Mouse (Mus musculus): ENCODE measurements around the gene D10Jhu81e.
"Not testable (repeated sequence)": the region's sequence is repeated elsewhere in the genome, so short reads cannot be mapped to it uniquely, and the experiment has no call there.

The D10Jhu81e gene

DNA sequence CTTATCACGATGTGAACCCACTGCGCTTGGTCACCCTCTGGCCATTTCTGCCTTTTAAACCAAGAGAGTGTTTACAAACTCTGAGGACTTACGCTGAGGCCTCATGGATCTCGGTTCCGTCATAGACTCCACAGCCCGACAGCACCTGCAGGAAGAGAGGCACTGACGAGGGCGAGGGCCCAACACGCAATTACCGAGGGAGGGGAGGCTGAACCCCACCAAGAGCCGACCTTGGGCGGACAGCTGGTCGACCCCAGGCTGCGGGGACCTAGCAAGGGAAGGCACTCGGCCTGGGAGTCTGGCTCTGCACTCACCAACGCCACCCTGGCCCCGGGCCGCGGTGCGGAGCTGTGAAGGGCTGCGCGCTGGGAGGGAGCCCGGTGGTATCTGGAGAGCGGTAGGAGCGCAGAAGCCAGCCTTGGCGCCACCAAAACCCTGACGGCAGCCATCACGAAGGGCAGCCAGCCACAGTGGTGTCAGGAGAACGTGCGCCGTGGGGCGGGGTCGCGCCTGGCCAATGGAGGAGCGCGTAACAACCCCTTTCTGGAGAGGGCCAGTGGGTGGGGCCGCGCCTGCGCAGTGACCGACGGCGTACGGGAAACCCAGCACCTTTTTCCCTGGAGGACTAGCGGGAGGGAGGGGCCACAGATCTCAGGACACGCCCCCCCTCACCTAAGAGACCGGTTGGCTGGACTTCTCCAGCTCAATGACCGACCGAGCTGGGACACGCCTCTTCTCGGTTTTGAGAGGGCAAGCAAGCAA, at the start of gene D10Jhu81e:
D10Jhu81e (minus strand) TSS at position 502 of the 762 bp plus-strand sequence.
- peak; percentile 99 for DNase-seq (ENCODE audit: low read depth, low spot score)

DNA sequence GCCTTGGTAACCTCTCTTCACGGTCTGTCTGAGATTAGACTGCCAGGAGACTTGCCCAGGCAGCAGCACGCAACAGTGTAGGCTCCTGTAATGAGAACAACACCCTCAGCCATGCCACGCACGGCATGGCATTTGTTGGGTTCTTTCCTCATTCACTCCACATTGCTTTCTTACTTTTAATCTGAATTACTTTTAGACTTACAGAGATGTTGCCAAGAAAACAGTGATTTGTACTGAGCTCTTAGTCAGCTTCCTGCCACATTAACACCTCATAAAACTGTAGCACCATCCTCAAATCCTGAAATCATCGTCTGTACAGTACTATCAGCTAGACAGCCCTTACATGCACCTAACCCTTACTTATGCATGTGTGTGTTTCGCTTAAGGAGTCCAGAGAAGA, 49.0 kb upstream of the D10Jhu81e start:
- peak; percentile 62 for DNase-seq (ENCODE audit: low read depth, low spot score)

DNA sequence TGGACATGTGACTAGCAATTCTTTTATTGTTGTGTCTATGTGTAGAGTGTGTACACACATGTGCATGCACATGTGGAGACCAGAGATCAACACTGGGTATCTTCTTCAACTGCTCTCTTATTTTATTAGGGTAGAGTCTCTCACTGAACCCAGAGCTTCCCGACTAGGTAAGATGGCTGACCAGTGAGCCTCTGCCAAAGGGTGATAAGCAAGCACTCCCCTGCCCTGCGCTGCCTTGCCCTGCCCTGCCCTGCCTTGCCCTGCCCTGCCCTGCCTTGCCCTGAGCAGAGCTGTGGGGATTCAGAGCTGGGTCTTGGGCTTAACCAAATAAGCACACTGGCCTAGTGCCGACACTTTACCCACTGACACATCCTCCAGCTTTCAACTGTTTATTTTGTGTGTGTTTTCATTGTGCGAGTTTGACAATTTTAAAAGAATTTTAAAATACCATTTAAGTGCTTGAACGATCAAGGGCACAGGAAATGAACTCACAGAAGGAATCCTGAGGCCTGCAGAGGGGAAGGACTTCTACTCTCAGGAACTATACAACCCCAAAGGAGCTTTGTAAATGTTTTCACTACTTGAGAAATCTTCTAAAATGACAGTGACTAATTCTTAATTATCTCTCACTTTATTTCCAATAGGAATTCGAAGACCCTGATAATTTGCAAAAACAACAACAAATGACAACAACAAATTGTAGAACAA, 46.9 kb upstream of the D10Jhu81e start:
- no peak for DNase-seq (ENCODE audit: low read depth, low spot score)

DNA sequence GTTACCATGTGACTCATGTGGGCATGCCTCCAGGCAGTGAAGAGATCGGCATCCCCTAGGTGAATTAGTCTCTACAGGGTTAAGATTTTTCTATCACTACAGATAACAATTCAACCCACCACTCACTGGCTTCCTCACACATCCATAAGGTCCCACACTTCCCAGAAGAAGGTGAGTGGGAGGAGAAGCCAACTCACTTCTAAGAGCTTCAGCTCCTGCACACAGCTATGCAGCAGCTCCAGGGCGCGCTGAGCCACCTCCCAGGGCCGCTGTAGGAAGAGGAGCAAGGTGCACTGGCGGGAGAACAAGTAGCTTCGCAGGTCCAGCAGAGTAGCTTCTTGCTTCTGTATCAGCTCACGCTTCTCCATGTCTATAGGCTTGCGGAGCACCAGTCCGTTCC, 44.8 kb upstream of the D10Jhu81e start:
- peak; percentile 77 for DNase-seq (ENCODE audit: low read depth, low spot score)

DNA sequence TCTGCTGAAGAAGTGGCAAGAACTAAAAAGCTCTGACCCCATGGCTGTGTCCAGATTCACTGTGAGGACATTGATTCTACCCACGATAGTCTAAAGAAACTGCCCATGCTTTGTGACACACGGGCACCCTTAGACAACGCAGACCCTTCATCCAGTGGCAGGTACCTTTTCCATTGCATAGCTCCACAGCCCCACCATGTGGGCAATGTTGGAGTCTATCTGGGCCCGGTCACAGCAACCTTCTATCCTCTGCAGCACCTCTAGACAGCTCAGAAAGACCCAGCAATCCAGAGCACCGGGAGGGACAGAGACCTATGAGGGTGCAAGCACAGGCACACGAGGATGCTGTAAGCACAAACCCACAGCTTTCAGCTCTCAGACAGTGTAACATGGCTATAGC, 41.7 kb upstream of the D10Jhu81e start:
- no peak for DNase-seq (ENCODE audit: low read depth, low spot score)

DNA sequence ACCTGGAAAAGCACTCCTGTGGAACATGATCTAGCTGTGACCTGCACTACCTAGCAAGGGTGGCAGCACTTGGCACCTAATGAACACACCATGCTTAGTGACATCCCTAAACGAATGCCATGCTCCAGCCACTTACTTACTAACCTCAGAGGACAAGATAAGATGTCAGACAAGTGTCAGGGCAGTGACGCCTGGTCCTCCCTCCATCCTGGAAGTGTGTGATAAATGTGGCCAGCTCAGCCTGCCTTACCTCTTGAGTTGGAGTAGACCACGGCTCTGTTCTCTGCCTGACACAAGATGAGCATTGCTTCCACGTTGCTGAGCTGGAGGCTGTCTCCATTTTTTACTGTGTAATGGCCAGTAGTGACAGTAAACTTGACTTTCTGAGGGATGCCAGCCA, 31.6 kb upstream of the D10Jhu81e start:
- DNase-seq (ENCODE audit: low read depth, low spot score) = no peak

DNA sequence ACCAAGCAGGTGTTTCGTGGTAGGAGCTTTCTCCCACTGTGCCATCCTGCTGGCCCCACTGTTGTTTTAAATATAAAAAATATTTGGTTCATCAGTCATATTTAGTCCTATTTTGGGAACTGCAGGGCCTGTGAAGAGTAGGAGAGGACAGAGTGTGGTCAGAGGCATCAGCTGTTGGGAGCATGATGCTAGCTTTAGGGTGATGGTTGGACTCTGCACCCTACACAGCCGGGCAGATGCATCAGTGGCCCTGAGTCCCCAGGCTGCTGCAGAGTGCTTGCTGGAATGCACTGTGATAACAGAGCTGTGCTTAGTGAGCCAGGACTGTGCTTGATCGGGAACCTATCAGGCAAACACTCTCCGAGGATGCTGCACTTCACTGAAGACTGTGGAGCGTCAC, 23.4 kb upstream of the D10Jhu81e start:
- no peak for DNase-seq (ENCODE audit: low read depth, low spot score)

DNA sequence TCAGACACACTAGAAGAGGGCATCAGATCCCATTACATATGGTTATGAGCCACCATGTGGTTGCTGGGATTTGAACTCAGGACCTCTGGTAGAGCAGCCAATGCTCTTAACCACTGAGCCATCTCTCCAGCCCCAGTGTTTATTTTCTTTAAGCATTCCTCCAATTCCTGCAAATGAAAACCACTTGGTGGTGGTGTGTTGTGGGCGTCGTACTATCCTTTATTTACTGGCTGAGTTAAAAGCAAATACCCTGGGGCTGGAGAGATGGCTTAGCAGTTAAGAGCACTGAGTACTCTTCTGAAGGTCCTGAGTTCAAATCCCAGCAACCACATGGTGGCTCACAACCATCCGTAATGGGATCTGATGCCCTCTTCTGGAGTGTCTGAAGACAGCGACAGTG, 16.5 kb upstream of the D10Jhu81e start:
- not testable (repeated sequence) for DNase-seq (ENCODE audit: low read depth, low spot score)

DNA sequence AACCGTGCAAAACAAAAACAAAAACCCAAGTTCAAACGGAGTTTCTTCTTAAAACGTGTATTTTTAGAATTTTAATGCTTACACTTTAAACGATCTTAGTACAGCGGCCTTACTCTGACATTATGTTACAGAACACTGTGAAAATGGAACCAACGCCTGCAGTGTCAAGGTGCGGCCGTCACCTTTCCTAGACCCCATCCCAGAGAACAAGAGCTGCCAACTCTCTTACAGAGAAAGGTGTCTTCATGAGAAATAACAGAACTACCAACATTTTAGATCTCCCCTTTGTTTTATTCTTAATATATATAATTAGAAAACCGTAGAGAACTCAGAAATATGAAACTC, 15.8 kb upstream of the D10Jhu81e start:
- no peak for DNase-seq (ENCODE audit: low read depth, low spot score)

DNA sequence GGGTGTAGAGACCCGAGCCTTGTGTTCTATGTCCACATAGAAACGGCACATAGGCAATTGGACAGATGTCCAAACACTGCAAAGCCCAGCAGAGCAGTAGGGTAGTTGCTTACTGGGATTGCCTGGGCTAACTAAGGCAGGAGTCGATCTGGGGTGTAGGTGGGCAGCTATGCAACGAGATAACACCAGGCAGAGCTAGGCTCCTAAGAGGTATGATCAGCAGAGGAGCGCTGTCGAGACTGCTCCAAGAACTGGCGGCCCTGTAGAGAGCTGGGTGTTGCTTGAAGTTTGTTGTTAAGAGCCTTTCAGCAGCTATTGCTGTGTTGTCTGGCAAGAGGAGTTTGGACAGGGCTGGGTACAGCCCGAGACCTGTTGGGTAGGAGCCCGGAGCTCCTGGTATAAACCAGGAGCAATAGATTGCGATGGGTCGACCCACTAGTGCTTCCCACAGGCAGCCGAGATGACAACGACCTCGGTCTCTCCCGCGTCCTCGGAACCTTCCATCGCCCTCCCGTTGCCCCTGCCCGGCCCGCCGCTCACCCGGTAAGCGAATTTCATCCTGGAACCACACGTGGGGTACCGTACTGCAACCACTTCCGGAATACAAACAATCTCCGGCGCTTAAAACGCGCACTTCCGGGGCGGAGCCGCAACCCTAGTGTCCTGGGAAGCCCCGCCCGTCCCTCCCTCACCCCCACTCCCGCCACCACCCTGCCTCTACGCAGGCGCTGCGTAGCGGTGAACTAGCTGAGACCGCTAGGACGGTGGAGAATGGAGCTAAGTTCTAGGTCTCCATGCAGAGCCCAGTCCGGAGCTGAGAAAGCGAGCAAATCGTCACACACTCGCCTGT, 15.2 kb upstream of the D10Jhu81e start, which contains the start of gene Pwp2:
Pwp2 (minus strand) TSS at position 619 of the 850 bp plus-strand sequence.
- DNase-seq (ENCODE audit: low read depth, low spot score) = peak; percentile 98

DNA sequence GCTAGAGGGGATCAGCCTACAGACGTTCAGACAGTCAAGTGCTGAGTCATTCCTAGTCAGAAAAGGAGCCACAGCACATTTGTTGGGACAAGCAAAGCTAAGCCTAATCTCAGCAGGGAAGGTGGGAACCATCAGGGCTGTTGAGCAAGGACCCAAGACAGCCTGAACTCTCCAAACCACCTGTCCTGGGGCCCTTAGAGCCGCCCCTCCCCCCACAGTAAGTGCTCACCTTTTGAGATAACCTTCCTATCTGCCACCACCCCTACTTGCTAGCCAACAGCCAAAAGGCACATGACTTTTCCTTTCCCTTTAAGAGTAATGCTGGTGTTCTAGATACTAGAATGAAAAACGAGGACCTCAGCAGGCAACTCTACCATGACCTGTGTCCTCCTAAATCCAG, 14.0 kb upstream of the D10Jhu81e start:
- DNase-seq (ENCODE audit: low read depth, low spot score) = no peak

DNA sequence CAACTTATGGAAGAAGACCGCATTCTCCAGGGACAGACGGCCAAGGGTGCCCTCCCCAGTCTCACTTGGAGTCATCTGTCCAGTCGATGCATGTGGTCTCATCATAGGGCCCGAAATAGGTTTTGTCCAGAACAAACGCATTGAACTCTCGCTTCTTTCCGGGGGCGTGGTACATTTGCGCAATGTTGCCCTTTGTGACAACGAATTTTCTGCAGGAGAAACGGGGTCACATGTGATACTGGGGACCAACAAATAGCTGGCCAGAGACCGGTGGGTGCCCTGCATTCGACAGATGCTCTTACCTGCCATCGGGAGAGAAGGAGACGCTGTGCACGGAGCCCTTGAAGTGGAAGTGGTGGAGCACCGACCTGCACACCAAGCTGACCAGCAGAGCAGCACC, 12.7 kb upstream of the D10Jhu81e start:
- no peak for DNase-seq (ENCODE audit: low read depth, low spot score)

DNA sequence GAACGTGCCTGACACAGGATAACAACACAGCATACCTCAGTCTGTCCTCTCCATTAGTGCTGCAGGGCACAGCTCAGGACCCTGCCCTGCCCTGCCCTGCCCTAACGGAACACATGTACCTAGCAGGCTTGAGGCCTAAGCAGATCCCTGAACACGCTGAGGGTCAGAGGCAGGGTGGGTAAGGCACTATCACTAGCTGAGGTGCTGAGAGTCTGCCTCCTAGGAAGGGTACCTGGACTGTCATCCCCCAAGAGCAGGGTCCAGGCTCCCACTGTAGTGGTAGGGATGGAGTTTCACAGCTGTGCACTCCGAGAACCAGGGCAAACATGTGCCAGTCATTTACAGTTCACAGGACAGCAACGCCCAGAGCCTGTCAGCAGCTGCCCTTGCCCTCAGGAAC, 4.9 kb upstream of the D10Jhu81e start:
- no peak for DNase-seq (ENCODE audit: low read depth, low spot score)

DNA sequence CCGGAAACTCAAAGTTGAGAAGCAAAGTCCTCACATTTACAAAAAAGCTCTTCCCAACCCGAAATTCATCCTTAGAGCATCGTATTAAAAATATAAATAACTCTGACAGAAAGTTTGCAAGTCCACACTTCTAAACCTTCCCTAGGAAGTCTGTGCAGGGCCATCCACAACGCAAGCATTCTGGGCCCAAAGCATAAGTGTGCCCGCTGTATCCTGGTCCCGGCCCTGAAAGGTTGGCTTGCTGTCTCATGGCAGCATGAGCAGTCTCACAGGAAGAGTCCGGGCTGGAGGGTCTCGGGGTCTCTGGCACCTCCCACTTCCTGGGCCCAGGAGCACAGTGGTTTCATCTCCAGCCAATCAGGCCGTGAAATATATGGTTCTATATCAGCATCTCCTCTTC, 2.0 kb upstream of the D10Jhu81e start:
- DNase-seq (ENCODE audit: low read depth, low spot score) = no peak

DNA sequence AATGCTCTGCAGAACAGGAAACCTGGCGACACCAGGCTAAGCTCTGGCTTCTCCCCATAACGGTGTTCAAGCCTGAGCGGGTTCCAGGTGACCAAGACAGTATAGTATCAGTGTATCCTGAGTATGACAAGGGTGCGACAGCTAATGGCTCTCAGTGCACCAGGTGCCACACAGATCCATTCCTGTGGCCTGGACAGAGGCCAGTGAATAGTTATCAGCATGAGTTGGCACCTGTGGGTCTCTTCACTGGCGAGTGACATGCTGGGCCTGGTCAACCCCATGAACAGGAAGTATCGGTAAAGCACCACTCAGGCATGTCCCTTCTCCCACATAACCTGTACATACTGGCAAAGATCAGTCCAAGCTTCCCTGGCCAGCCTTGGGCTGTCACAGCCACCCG, 1.5 kb upstream of the D10Jhu81e start:
- DNase-seq (ENCODE audit: low read depth, low spot score) = no peak

DNA sequence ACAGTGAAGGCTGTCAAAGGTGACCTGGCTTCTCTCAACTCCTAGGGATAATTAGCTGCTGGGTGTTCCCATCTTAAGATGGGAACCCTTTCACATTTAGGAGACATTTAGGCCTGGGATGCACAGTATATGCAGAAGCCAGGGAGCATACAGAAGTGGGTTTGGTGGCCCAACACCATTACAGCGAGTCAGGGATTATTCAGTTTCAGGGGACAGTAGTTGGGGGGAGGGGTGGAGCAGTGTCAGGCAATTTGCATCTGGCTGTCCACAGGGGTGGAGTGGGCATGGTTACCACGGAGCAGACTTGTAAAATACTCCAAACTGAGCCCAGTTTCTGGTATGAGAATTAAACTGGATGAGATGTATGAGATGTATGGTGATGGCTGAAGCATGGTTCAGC, 863 bp upstream of the D10Jhu81e start:
- DNase-seq (ENCODE audit: low read depth, low spot score) = no peak

DNA sequence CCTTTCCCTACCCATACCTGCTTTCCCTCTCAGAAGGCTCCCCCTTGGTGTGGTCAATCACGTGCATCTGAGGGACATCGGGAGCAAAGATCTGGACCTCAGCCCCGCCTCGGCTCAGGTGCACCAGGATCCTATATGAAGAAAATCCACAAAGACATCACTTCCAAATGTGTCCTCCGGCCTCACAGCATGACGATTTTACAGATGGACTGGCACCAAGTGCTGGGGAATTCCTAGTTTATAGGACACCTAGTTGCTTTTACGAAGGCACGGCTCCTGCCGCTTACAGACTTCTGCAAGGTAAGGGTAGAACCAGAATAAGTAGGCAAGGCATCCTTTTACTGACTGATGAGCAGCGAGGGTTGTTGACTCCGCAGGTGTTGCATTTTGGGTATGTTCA, 790 bp downstream of the D10Jhu81e start:
- DNase-seq (ENCODE audit: low read depth, low spot score) = no peak

DNA sequence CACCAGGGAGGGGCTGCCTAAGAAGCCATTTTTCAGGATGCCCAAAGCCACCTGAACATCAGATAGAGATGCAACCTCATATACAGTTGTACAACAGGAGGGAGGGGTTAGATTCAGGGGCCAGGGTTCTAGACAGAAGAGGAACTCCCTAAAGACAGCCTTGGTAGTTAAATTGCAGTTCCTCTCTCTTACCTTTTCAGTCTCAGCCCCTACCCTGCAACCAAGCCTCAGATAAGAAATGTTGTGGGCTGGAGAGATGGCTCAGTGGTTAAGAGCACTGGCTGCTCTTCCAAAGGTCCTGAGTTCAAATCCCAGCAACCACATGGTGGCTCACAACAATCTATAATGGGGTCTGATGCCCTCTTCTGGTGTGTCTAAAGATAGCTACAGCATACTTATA, 1.8 kb downstream of the D10Jhu81e start:
- no peak for DNase-seq (ENCODE audit: low read depth, low spot score)

DNA sequence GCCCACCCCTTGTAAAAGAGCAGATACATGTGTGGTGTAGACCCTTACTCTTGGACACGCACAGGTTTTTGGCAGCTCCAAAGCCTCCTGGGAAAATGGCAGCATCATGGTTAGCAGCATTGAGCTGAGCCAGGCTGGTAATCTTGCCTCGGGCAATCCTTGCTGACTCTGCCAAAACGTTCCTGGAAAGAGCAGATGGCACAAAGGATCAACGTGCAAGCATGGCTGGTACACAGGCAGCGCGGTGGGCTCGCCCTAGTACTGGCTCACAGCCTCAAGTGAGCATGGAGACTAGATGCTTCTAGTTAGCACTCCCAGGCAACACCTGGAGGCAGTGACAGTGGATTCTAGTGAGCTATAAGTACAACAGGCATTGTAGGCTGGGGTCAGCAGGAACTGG, 2.2 kb downstream of the D10Jhu81e start:
- DNase-seq (ENCODE audit: low read depth, low spot score) = peak; percentile 80

DNA sequence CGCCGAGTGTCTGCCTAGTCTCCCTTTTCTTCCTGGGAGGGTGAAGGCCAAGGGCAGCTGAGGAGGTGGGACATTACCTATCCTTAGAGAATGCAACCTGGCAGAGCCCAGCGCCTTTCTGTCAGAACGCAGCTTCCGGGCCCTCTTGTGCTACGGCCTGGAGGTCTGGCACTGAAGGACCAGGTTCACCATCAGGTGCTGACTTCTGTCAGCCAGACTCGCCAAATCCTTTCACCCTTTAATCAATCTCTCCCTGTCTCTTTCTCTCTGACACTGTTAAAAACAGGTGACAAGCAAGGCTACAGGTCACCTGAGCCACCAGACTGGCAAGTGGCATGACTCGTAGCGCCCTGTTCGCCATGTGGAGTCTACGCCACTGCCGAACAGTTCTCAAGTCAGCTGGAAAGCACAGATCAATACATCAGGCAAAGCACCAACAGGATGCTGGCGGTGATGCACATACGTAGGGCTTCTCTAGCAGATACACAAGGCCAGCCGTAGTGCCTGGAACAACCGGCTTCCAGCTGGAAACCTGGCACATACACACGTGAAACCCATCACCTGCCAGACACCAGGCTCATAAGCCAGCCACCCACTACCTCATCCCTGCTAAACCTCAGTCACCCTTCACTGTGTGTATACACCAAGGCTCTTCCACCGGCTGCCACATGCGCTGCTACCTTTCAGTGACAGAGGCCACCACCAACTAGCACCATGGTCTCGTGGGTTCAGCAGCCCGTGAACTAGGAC, 4.2 kb downstream of the D10Jhu81e start:
- peak; percentile 64 for DNase-seq (ENCODE audit: low read depth, low spot score)

DNA sequence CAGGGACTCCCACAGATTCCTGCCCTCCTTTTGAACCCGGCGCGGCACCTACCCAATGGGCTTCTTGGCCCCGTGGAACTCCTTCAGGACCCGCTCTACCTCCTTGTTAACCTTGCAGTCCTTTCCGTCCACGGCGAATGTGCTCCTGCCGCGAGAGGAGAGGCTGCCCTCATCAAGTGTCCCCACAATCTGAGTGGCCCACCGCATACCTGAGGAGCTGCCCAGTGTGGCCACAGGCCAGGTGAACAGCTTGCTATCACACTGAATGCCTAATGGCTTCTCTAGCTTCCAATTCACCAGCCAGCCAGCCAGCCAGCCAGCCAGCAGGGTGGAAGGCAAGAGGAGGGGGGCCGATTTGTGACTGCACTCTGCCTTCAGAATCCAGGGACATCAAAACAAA, 4.8 kb downstream of the D10Jhu81e start:
- DNase-seq (ENCODE audit: low read depth, low spot score) = peak; percentile 90

DNA sequence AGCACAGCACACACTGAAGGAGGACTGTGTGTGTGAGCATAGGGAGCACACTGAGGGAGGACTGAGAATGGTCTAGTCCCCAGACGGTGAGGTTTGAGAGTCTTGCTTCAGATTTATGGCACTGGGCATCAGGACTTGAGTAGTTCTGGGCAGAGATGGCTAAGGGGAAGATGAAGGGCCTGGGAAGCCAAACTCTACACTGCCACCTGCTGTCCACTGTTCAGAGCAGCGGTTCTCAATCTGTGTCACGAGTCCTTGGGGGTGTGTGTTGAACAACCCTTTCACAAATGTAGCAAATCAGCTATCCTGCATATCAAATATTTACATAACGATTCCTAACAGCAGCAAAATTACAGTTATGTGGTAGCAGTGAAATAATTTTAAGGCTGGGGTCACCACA, 5.7 kb downstream of the D10Jhu81e start:
- DNase-seq (ENCODE audit: low read depth, low spot score) = peak; percentile 88
